Mouse (Mus musculus) bone marrow macrophage, adult 2 months (primary cell): ENCODE measurements around the gene Pigg.

ENCODE experiments used
- CTCF ChIP-seq: IDR thresholded peaks from 2 replicates; pipeline ENCODE4 v1.5.1; 2012; ENCODE audit warnings: low read depth, mild to moderate bottlenecking, low read length, moderate library complexity
- POLR2A ChIP-seq: IDR thresholded peaks from 2 replicates; pipeline ENCODE4 v1.6.1; 2012; ENCODE audit warnings: mild to moderate bottlenecking, low read depth, low read length, borderline replicate concordance

- TF ChIP-seq POLR2A (no peak), CTCF (no peak)
Measured at GRCm38 (mm10) chr5:108368851-108369621, 56.6 kb downstream of the Pigg start.
